ENCODE assay signal across 13 mouse cellular contexts in genomic region chr5:25005532-25006129, GRCm38 (mm10).
DNase-seq lines count a peak whose midpoint lies in the region; ATAC-seq and TF ChIP-seq lines count a peak whose summit lies in the region.
"Had no signal": no experiment of that assay in that cellular context is flagged by ENCODE, and none has a peak within 500 bp of the region (broad histone marks: within the 10 kb centered on the region; RNA-seq: fewer than 3 reads in every experiment).

No protein-coding gene starts in this region.

- no peak overlapping the region for H3K4me2 ChIP-seq in kidney, postnatal 0 days (ENCODE audit: low read length)
- peak overlapping the region; percentile 26; the same call in 1 of the 2 replicates for H3K4me2 ChIP-seq in heart, embryonic 15.5 days
- H3K4me2 ChIP-seq: hindbrain, embryonic 15.5 days had no signal

- intact Hi-C loops in left cerebral cortex, postnatal 14 days (cut with DNase I): no loop called here

- no peak overlapping the region for H3K27ac ChIP-seq in kidney, postnatal 0 days
- H3K27ac ChIP-seq in MEL (ENCODE audit: control insufficient read depth, low read depth, low read length): no peak overlapping the region
- peak overlapping the region; percentile 87 for H3K27ac ChIP-seq in heart, embryonic 15.5 days
- H3K27ac ChIP-seq: hindbrain, embryonic 15.5 days; macrophage had no signal

- TF ChIP-seq POLR2A in MEL (IDR thresholded peaks at IDR 0.05; ENCODE audit: control insufficient read depth in 1 of 2, insufficient read depth in 1 of 2, low read depth in 1 of 2, low read length in 2 of 2, poor library complexity in 1 of 2): no peak

- no peaks in the 10 kb centered on the region for H3K9me3 ChIP-seq in kidney, postnatal 0 days (replicated peaks; ENCODE audit: low read length)
- H3K9me3 ChIP-seq in MEL (replicated peaks; ENCODE audit: insufficient read depth, low read length): no peaks in the 10 kb centered on the region
- H3K9me3 ChIP-seq in heart, embryonic 15.5 days (replicated peaks): no peaks in the 10 kb centered on the region
- H3K9me3 ChIP-seq: hindbrain, embryonic 15.5 days had no signal

- peaks cover 4% of the 10 kb centered on the region for H3K4me1 ChIP-seq in kidney, postnatal 0 days (replicated peaks; ENCODE audit: insufficient read depth, low read length)
- H3K4me1 ChIP-seq in MEL (ENCODE audit: control insufficient read depth in 1 of 2, insufficient read depth in 2 of 2, low read length in 2 of 2): peaks cover 5 to 8% of the 10 kb centered on the region in 2 experiments
- peaks cover 65% of the 10 kb centered on the region for H3K4me1 ChIP-seq in heart, embryonic 15.5 days (replicated peaks)

- WGBS in kidney, postnatal 0 days: 39% methylated on average over 6 of the region's 6 CpGs
- 16% methylated on average over 6 of the region's 6 CpGs for WGBS in heart, embryonic 15.5 days

- H3K4me3 ChIP-seq in kidney, postnatal 0 days (replicated peaks; ENCODE audit: low read depth, low read length): no peak overlapping the region
- no peak overlapping the region for H3K4me3 ChIP-seq in MEL (ENCODE audit: control insufficient read depth in 1 of 2, insufficient read depth in 1 of 2, low read depth in 2 of 2, low read length in 2 of 2)
- no peak overlapping the region for H3K4me3 ChIP-seq in heart, embryonic 15.5 days
- H3K4me3 ChIP-seq: hindbrain, embryonic 15.5 days had no signal

- TF ChIP-seq RAD21 in MEL (IDR thresholded peaks at IDR 0.05; ENCODE audit: low read depth, low read length): no peak

- ATAC-seq in kidney, postnatal 0 days (replicated peaks; ENCODE audit: low FRiP score, low read depth): no peak
- peak; percentile 66 for ATAC-seq in heart, embryonic 15.5 days (replicated peaks; ENCODE audit: insufficient number of reproducible peaks, insufficient read depth, low FRiP score, low read depth)

- TF ChIP-seq EP300 in MEL (IDR thresholded peaks at IDR 0.05; ENCODE audit: low read depth in 1 of 2, low read length in 2 of 2): no peak

- peak; percentile 29 for DNase-seq in kidney, postnatal 0 days (ENCODE audit: low spot score)
- no peak for DNase-seq in kidney, postnatal 14 days
- DNase-seq in MEL (ENCODE audit: low read depth, low spot score) (peak; percentile 62), MN1 (ENCODE audit: low spot score) (no peak)
- peak; percentile 10 for DNase-seq in lung, postnatal 14 days
- DNase-seq in left cerebral cortex, postnatal 14 days (ENCODE audit: low spot score in 2 of 2): no peak
- DNase-seq in gastrocnemius, adult 8-10 months (ENCODE audit: low spot score in 2 of 2): no peak
- DNase-seq: cerebellum, postnatal 36 days; kidney, postnatal 25 days; thymus, postnatal 4 days had no signal

- no peaks in the 10 kb centered on the region for H3K36me3 ChIP-seq in kidney, postnatal 0 days (ENCODE audit: insufficient read depth, low read length)
- peaks cover 0 to 5% of the 10 kb centered on the region in 2 experiments; a peak in 1 of 4 replicates for H3K36me3 ChIP-seq in MEL (ENCODE audit: control insufficient read depth in 1 of 2, insufficient read depth in 2 of 2, low read length in 2 of 2)
- no peaks in the 10 kb centered on the region for H3K36me3 ChIP-seq in heart, embryonic 15.5 days
- H3K36me3 ChIP-seq: hindbrain, embryonic 15.5 days had no signal

- no peak overlapping the region for H3K9ac ChIP-seq in kidney, postnatal 0 days (ENCODE audit: low read depth, low read length)
- no peak overlapping the region for H3K9ac ChIP-seq in MEL (ENCODE audit: control insufficient read depth, low read depth, low read length, poor library complexity, severe bottlenecking)
- peak overlapping the region; percentile 5 for H3K9ac ChIP-seq in heart, embryonic 15.5 days
- H3K9ac ChIP-seq: hindbrain, embryonic 15.5 days had no signal

- H3K79me2 ChIP-seq in MEL (ENCODE audit: control insufficient read depth, insufficient read depth, low read length, poor library complexity): no peaks in the 10 kb centered on the region

- H3K27me3 ChIP-seq in kidney, postnatal 0 days (ENCODE audit: insufficient read depth, low read length): no peaks in the 10 kb centered on the region
- H3K27me3 ChIP-seq in MEL (ENCODE audit: control insufficient read depth in 1 of 2, insufficient read depth in 2 of 2, low read length in 2 of 2): no peaks in the 10 kb centered on the region
- no peaks in the 10 kb centered on the region for H3K27me3 ChIP-seq in heart, embryonic 15.5 days
- H3K27me3 ChIP-seq: hindbrain, embryonic 15.5 days had no signal

- TF ChIP-seq CTCF in kidney, postnatal 0 days (IDR thresholded peaks at IDR 0.05; ENCODE audit: low read depth): no peak
- TF ChIP-seq CTCF in MEL (IDR thresholded peaks at IDR 0.05 in 2 of 3, conservative IDR thresholded peaks at IDR 0.05 in 1 of 3; ENCODE audit: control insufficient read depth in 1 of 3, insufficient read depth in 1 of 3, low read depth in 2 of 3, low read length in 3 of 3, poor library complexity in 1 of 3, severe bottlenecking in 1 of 3): no peak

TF ChIP-seq in MEL, 35 proteins besides CTCF, POLR2A, EP300 and RAD21:
- TF ChIP-seq TCF12 (IDR thresholded peaks at IDR 0.05; ENCODE audit: low read depth, low read length): 0 out of 2 replicates have a peak, but pooled peaks have one; percentile 21
- no peak for TF ChIP-seq UBTF (IDR thresholded peaks at IDR 0.05; ENCODE audit: borderline replicate concordance, insufficient read depth, low read depth, low read length)
- 0 out of 2 replicates have a peak, but pooled peaks have one; percentile 30 for TF ChIP-seq ELF1 (IDR thresholded peaks at IDR 0.05; ENCODE audit: low read depth, low read length)
- no peak for TF ChIP-seq BHLHE40 (IDR thresholded peaks at IDR 0.05; ENCODE audit: borderline replicate concordance, low read depth, low read length)

Comparison
In these comparisons a context has a peak if more than half of its experiments do, and no peak if none do; other contexts are left out.
1. DNase-seq: peak in kidney, postnatal 0 days (single experiment), MEL (single experiment) and lung, postnatal 14 days (single experiment); none in kidney, postnatal 14 days (single experiment), left cerebral cortex, postnatal 14 days (0 of 2), MN1 (single experiment) and gastrocnemius, adult 8-10 months (0 of 2).